In the genomic region with DNA sequence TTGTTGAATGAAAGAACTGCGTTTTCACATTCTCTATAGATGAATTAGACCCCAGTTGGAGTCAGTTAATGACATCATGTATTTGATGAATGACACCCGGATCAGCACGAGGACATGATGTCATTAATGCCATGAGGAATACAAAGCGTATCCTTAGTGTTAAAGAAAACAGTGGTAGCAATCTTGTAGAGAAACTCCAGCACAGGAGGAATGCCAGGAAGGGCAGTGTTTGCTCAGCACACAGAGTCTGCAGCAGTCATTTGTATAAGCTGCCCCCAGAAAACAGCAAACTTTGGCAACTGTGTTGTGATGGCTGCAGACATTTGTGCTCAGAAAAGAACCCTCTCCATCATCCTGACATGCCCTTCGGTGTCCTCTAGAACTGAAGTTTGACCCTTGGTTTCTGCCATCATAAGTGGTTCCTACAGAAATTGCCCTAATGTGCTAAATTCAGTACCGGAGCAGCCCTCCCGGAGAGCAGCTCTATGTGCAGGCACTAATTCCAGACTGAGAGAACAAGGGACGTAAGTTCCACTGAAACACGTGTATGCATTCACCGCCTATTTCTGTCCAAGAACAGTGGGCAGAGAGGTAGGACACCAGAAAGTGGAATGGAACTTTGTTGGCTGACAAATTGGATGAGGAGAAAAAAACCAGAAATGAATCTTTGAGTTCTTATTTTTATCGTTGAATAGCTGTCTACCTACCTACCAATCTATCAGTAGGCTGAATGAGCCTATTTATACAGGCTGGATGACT, we compare ENCODE assay signal across 29 mouse cellular contexts. TPM values are rescaled to one million over a fixed set of nuclear protein-coding genes. Genes with fewer than 3 reads are reported as not detected.
DNase-seq lines count a peak whose midpoint lies in the region; ATAC-seq and TF ChIP-seq lines count a peak whose summit lies in the region.
"Had no signal": no experiment of that assay in that cellular context is flagged by ENCODE, and none has a peak within 500 bp of the region (broad histone marks: within the 10 kb centered on the region; RNA-seq: fewer than 3 reads in every experiment).

No protein-coding gene starts in this region.

- H3K4me3 ChIP-seq in forebrain, postnatal 0 days (ENCODE audit: low read depth, low read length) = no peak overlapping the region
- H3K4me3 ChIP-seq in forebrain, embryonic 11.5 days (ENCODE audit: low read depth, low read length) = no peak overlapping the region
- no peak overlapping the region for H3K4me3 ChIP-seq in left cerebral cortex, adult 2 months
- no peak overlapping the region for H3K4me3 ChIP-seq in midbrain, embryonic 11.5 days (ENCODE audit: low read depth, low read length)
- no peak overlapping the region for H3K4me3 ChIP-seq in midbrain, embryonic 10.5 days
- no peak overlapping the region for H3K4me3 ChIP-seq in cortical plate, adult 2 months (ENCODE audit: insufficient read depth, low read length)
- H3K4me3 ChIP-seq: heart, embryonic 10.5 days; hindbrain, embryonic 12.5 days; limb, embryonic 10.5 days; limb, embryonic 15.5 days; liver, embryonic 13.5 days; midbrain, embryonic 13.5 days; neural tube, embryonic 13.5 days had no signal

- no peak overlapping the region for H3K27ac ChIP-seq in forebrain, postnatal 0 days (ENCODE audit: low read depth, low read length)
- no peak overlapping the region for H3K27ac ChIP-seq in forebrain, embryonic 11.5 days (ENCODE audit: low read depth, low read length)
- peak overlapping the region; percentile 74 for H3K27ac ChIP-seq in left cerebral cortex, adult 2 months
- no peak overlapping the region for H3K27ac ChIP-seq in midbrain, embryonic 11.5 days (ENCODE audit: low read depth, low read length)
- no peak overlapping the region for H3K27ac ChIP-seq in midbrain, embryonic 10.5 days (replicated peaks)
- peak overlapping the region; percentile 67; the same call in 1 of the 2 replicates for H3K27ac ChIP-seq in cortical plate, adult 2 months (ENCODE audit: insufficient read depth, low read length)
- H3K27ac ChIP-seq: heart, embryonic 10.5 days; hindbrain, embryonic 12.5 days; hindbrain, postnatal 0 days; limb, embryonic 10.5 days; limb, embryonic 15.5 days; liver, embryonic 13.5 days; midbrain, embryonic 13.5 days; neural tube, embryonic 13.5 days had no signal

- no peaks in the 10 kb centered on the region for H3K27me3 ChIP-seq in forebrain, postnatal 0 days (ENCODE audit: insufficient read depth, low read length)
- no peaks in the 10 kb centered on the region for H3K27me3 ChIP-seq in forebrain, embryonic 11.5 days (ENCODE audit: control insufficient read depth, insufficient read depth, low read length)
- H3K27me3 ChIP-seq in midbrain, embryonic 11.5 days (ENCODE audit: control insufficient read depth, insufficient read depth, low read length) = no peaks in the 10 kb centered on the region
- H3K27me3 ChIP-seq in midbrain, embryonic 10.5 days (ENCODE audit: low read depth, poor library complexity, severe bottlenecking) = no peaks in the 10 kb centered on the region
- H3K27me3 ChIP-seq: hindbrain, embryonic 12.5 days; liver, embryonic 13.5 days; midbrain, embryonic 13.5 days; Patski had no signal

- H3K4me1 ChIP-seq in forebrain, postnatal 0 days (ENCODE audit: insufficient read depth) = no peaks in the 10 kb centered on the region
- no peaks in the 10 kb centered on the region for H3K4me1 ChIP-seq in forebrain, embryonic 11.5 days (replicated peaks; ENCODE audit: control insufficient read depth, insufficient read depth, low read length)
- H3K4me1 ChIP-seq in midbrain, embryonic 11.5 days (ENCODE audit: control insufficient read depth, insufficient read depth, low read length) = no peaks in the 10 kb centered on the region
- H3K4me1 ChIP-seq in midbrain, embryonic 10.5 days = peaks cover 20% of the 10 kb centered on the region
- H3K4me1 ChIP-seq in cortical plate, adult 2 months (ENCODE audit: control insufficient read depth, insufficient read depth, low read length) = peaks cover 2% of the 10 kb centered on the region; the same call in 1 of the 2 replicates

- no peak overlapping the region for H3K4me2 ChIP-seq in forebrain, postnatal 0 days (ENCODE audit: low read depth)
- no peak overlapping the region for H3K4me2 ChIP-seq in forebrain, embryonic 11.5 days (ENCODE audit: low read depth, low read length, severe bottlenecking)
- H3K4me2 ChIP-seq in midbrain, embryonic 11.5 days = no peak overlapping the region
- H3K4me2 ChIP-seq: hindbrain, embryonic 12.5 days; limb, embryonic 15.5 days; liver, embryonic 13.5 days; midbrain, embryonic 13.5 days; neural tube, embryonic 13.5 days had no signal

- H3K9ac ChIP-seq in forebrain, postnatal 0 days = no peak overlapping the region
- no peak overlapping the region for H3K9ac ChIP-seq in forebrain, embryonic 11.5 days (ENCODE audit: low read length)
- H3K9ac ChIP-seq in midbrain, embryonic 11.5 days (ENCODE audit: low read length) = no peak overlapping the region
- H3K9ac ChIP-seq: hindbrain, embryonic 12.5 days; limb, embryonic 15.5 days; liver, embryonic 13.5 days; midbrain, embryonic 13.5 days; neural tube, embryonic 13.5 days had no signal

- H3K36me3 ChIP-seq in forebrain, postnatal 0 days (ENCODE audit: insufficient read depth) = no peaks in the 10 kb centered on the region
- no peaks in the 10 kb centered on the region for H3K36me3 ChIP-seq in forebrain, embryonic 11.5 days (ENCODE audit: control insufficient read depth, insufficient read depth, low read length)
- H3K36me3 ChIP-seq in midbrain, embryonic 11.5 days (ENCODE audit: control insufficient read depth, insufficient read depth, low read length) = no peaks in the 10 kb centered on the region
- H3K36me3 ChIP-seq in midbrain, embryonic 10.5 days = no peaks in the 10 kb centered on the region
- H3K36me3 ChIP-seq: heart, embryonic 10.5 days; hindbrain, embryonic 12.5 days; limb, embryonic 10.5 days; limb, embryonic 15.5 days; liver, embryonic 13.5 days; midbrain, embryonic 13.5 days; neural tube, embryonic 13.5 days had no signal

- TF ChIP-seq CTCF in forebrain, postnatal 0 days (IDR thresholded peaks at IDR 0.05; ENCODE audit: low read depth) = no peak
- TF ChIP-seq CTCF in left cerebral cortex, adult 2 months (IDR thresholded peaks at IDR 0.05) = no peak
- no peak for TF ChIP-seq CTCF in cortical plate, adult 2 months (IDR thresholded peaks at IDR 0.05; ENCODE audit: extremely low read depth, insufficient read depth, low read length)

- H3K9me3 ChIP-seq in forebrain, postnatal 0 days (ENCODE audit: low read length) = no peaks in the 10 kb centered on the region
- no peaks in the 10 kb centered on the region for H3K9me3 ChIP-seq in forebrain, embryonic 11.5 days (ENCODE audit: control insufficient read depth, low read length)
- H3K9me3 ChIP-seq in midbrain, embryonic 11.5 days (ENCODE audit: control insufficient read depth, low read length) = no peaks in the 10 kb centered on the region
- H3K9me3 ChIP-seq in midbrain, embryonic 10.5 days (replicated peaks) = no peaks in the 10 kb centered on the region
- H3K9me3 ChIP-seq: heart, embryonic 10.5 days; hindbrain, embryonic 12.5 days; limb, embryonic 10.5 days; limb, embryonic 15.5 days; liver, embryonic 13.5 days; midbrain, embryonic 13.5 days; neural tube, embryonic 13.5 days had no signal

- intact Hi-C loops in left cerebral cortex, adult 2 months (cut with DNase I) = loop anchor here (1.0 kb wide), 1 partner anchor 41 kb away; no protein-coding TSS in a partner anchor
- intact Hi-C loops in left cerebral cortex, postnatal 14 days (cut with DNase I) = no loop called here

- TF ChIP-seq POLR2A in cortical plate, adult 2 months (IDR thresholded peaks at IDR 0.05; ENCODE audit: extremely low read depth, insufficient read depth, low read length) = no peak

- 45% methylated on average over 11 of the region's 11 CpGs for WGBS in forebrain, postnatal 0 days
- WGBS in forebrain, embryonic 11.5 days = 81% methylated on average over 11 of the region's 11 CpGs
- 83% methylated on average over 11 of the region's 11 CpGs for WGBS in midbrain, embryonic 11.5 days
- WGBS in midbrain, embryonic 10.5 days = 88% methylated on average over 11 of the region's 11 CpGs

- peak; percentile 32; the same call in 1 of the 2 replicates for ATAC-seq in forebrain, postnatal 0 days
- ATAC-seq in forebrain, embryonic 11.5 days (replicated peaks; ENCODE audit: low FRiP score) = no peak
- no peak for ATAC-seq in midbrain, embryonic 11.5 days (ENCODE audit: low FRiP score)
- ATAC-seq: forebrain, embryonic 16.5 days; hindbrain, postnatal 0 days; intestine, postnatal 0 days; midbrain, embryonic 13.5 days; Patski had no signal

- DNase-seq in forebrain, postnatal 0 days = no peak
- no peak for DNase-seq in forebrain, embryonic 11.5 days (ENCODE audit: low spot score)
- no peak for DNase-seq in left cerebral cortex, adult 2 months (ENCODE audit: extremely low spot score in 1 of 2, low spot score in 2 of 2)
- no peak for DNase-seq in left cerebral cortex, postnatal 14 days (ENCODE audit: low spot score in 2 of 2)
- peak; percentile 31 for DNase-seq in midbrain, embryonic 11.5 days (ENCODE audit: low spot score, missing footprints)
- DNase-seq in midbrain, embryonic 10.5 days (ENCODE audit: low spot score) = no peak
- DNase-seq in cerebellum, adult 11 months = no peak
- DNase-seq: adrenal gland, postnatal 10 days; cerebellum, adult 18-20 months; cerebellum, postnatal 10 days; gastrocnemius, postnatal 14 days; heart, postnatal 36 days; kidney, adult 9 months; kidney, postnatal 10 days; layer of hippocampus, postnatal 36 days; liver, embryonic 13.5 days; lung, adult 2 months; thymus, postnatal 4 days had no signal

RNA-seq across cellular contexts. Expression of gene Sec16b, which starts 6.3 kb away (rescaled TPM):
- total RNA-seq in forebrain, postnatal 0 days (2014; rRNA removed) = 0.33 and 0.69 TPM in 2 replicates
- 0.23 and 0.30 TPM in 2 replicates for polyA plus RNA-seq in forebrain, postnatal 0 days (2015; fragmentation: Nextera tagmentation; extraction: Ambion mirVana)
- 0.68 and 0.91 TPM in 2 replicates for polyA plus RNA-seq in forebrain, embryonic 11.5 days (2014; fragmentation: Nextera tagmentation; extraction: Ambion mirVana)
- total RNA-seq in left cerebral cortex, adult 2 months (2021) = 1 to 10 TPM; 1.4 TPM
- total RNA-seq in left cerebral cortex, postnatal 14 days (2021) = under 1 TPM; 0.70 to 0.72 TPM
- polyA plus RNA-seq in midbrain, embryonic 11.5 days (2014; fragmentation: Nextera tagmentation; extraction: Ambion mirVana) = 0.55 and 0.80 TPM in 2 replicates
- polyA plus RNA-seq in midbrain, embryonic 10.5 days (2016; fragmentation: Nextera tagmentation; extraction: Ambion mirVana) = 0.49 and 0.63 TPM in 2 replicates
- 1.1 TPM in 2 replicates for polyA plus RNA-seq in cortical plate, adult 2 months (2012; rRNA removed)

RNA-seq across cellular contexts. Expression of gene Cryzl2, which starts 54.5 kb away (rescaled TPM):
- total RNA-seq in forebrain, postnatal 0 days (2014; rRNA removed) = 9.4 and 12.8 TPM in 2 replicates
- 5.6 and 6.9 TPM in 2 replicates for polyA plus RNA-seq in forebrain, postnatal 0 days (2015; fragmentation: Nextera tagmentation; extraction: Ambion mirVana)
- 8.4 and 9.4 TPM in 2 replicates for polyA plus RNA-seq in forebrain, embryonic 11.5 days (2014; fragmentation: Nextera tagmentation; extraction: Ambion mirVana)
- total RNA-seq in left cerebral cortex, adult 2 months (2021) = 1 to 10 TPM; 3.7 to 5.0 TPM
- 1 to 10 TPM; 3.0 to 4.8 TPM for total RNA-seq in left cerebral cortex, postnatal 14 days (2021)
- polyA plus RNA-seq in midbrain, embryonic 11.5 days (2014; fragmentation: Nextera tagmentation; extraction: Ambion mirVana) = 7.4 and 8.3 TPM in 2 replicates
- 6.4 and 7.3 TPM in 2 replicates for polyA plus RNA-seq in midbrain, embryonic 10.5 days (2016; fragmentation: Nextera tagmentation; extraction: Ambion mirVana)
- polyA plus RNA-seq in cortical plate, adult 2 months (2012; rRNA removed) = 11.7 and 13.8 TPM in 2 replicates
- polyA plus RNA-seq: Patski had no signal

Comparison
In these comparisons a context has a peak if more than half of its experiments do, and no peak if none do; other contexts are left out.
1. H3K27ac ChIP-seq: peak in left cerebral cortex, adult 2 months (single experiment) and cortical plate, adult 2 months (single experiment); none in forebrain, postnatal 0 days (single experiment), forebrain, embryonic 11.5 days (single experiment), midbrain, embryonic 11.5 days (single experiment) and midbrain, embryonic 10.5 days (single experiment).